Mouse (Mus musculus): ENCODE results near the gene Hadhb. TPM values are rescaled to one million over a fixed set of nuclear protein-coding genes. Genes with fewer than 3 reads are reported as not detected.

Gene Hadhb
- polyA plus RNA-seq, 1 experiment = 88.1 TPM

DNA sequence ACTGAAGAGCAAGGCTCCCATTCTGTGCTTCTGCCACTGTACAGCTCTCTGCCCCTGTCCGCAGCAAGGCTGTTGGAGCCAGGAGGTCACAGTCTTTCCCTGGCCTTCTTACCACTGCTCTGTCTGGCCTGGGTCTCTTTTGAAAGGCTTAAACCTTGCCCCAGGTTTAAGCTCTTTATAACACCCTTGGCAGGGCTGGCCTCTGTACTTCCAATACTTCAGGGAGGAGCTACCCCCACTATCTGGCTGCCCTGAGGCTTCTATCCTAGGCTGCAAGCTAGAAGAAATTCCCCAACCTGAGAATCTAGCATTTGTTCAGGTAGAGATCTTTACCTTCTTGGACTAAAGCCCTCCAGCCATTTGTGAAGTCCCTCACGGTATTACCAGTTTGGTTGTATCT lies 45.1 kb upstream of the Hadhb start:
- Histone ChIP-seq H3K4me1 (ENCODE audit: control insufficient read depth, insufficient read depth, insufficient read length, low read length) (peaks cover 6% of the 10 kb centered on the region), H3K36me3 (ENCODE audit: control insufficient read depth, insufficient read depth, low read length) (no peaks in the 10 kb centered on the region), H3K27ac (ENCODE audit: insufficient read depth, low read depth, low read length) (no peak overlapping the region), H3K27me3 (ENCODE audit: control insufficient read depth, insufficient read depth, low read length) (peaks cover 34% of the 10 kb centered on the region), H3K4me3 (ENCODE audit: low read depth, low read length) (no peak overlapping the region)
- 73% methylated on average over 2 of the region's 2 CpGs for WGBS
- TF ChIP-seq POLR2A (IDR thresholded peaks at IDR 0.05; ENCODE audit: low read depth, low read length) = no peak
- TF ChIP-seq CTCF (IDR thresholded peaks at IDR 0.05; ENCODE audit: extremely low read depth, insufficient read length, insufficient replicate concordance, low read depth, low read length) = no peak

DNA sequence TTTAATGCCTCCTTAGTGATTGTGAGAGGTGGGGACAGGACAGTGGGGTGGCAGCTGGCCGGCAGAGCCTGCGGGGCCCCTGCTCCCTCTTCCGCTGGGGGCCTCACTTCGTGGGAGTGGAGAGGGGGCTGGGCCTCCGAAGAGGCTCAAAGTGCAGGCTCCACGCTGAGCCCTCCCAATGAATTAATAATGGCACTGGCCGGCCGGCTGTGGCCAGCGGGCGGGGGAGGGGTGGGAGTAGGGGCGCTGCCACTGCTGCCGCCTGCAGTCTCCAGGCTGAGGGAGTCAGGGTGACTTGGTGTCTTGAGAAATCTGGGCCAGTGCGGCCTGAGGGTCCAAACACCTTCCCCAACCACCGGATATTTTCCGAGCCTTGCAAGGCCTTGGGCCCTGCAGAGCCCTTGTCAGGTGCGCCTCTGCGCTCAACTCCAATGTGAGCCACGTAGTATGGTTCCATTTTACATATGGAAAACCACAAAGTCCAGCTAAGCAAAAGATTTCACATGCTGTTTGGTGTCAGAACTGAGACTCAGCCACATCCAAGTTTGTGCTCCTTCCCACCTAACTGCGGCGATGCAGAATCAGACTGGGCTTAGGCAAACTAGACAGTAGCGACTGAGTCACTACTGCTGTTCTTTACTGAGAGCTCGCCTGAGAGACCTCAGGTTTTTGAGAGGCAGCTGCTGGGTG lies 44.5 kb upstream of the Hadhb start:
- WGBS = 41% methylated on average over 22 of the region's 22 CpGs
- no peak overlapping the region for H3K27ac ChIP-seq (ENCODE audit: insufficient read depth, low read depth, low read length)

DNA sequence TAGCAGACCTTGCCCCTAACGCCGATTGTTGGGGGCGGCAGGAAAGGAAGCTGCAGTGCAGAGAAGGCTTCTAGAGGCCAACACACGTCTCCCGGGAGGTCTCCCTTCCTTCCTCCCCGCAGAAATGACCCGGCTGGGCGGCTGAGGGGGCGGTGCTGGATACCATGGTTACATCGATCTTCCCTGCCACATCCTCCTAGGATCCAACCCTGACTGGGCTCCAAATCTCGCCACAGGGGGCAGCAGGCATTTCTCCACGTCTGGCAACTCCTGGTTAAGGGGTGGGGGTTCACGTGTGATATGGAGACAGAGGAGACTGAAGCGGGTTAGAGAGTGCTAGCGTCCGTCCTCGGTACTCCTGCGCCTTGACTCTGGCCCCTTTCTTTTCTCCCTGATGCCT lies 43.9 kb upstream of the Hadhb start:
- Histone ChIP-seq H3K4me3 (ENCODE audit: low read depth, low read length) (no peak overlapping the region), H3K36me3 (ENCODE audit: control insufficient read depth, insufficient read depth, low read length) (no peaks in the 10 kb centered on the region), H3K27me3 (ENCODE audit: control insufficient read depth, insufficient read depth, low read length) (peaks cover 23% of the 10 kb centered on the region), H3K4me1 (ENCODE audit: control insufficient read depth, insufficient read depth, insufficient read length, low read length) (peaks cover 6% of the 10 kb centered on the region), H3K27ac (ENCODE audit: insufficient read depth, low read depth, low read length) (no peak overlapping the region)
- TF ChIP-seq CTCF (IDR thresholded peaks at IDR 0.05; ENCODE audit: extremely low read depth, insufficient read length, insufficient replicate concordance, low read depth, low read length) = no peak
- TF ChIP-seq POLR2A (IDR thresholded peaks at IDR 0.05; ENCODE audit: low read depth, low read length) = no peak
- 22% methylated on average over 18 of the region's 18 CpGs for WGBS

More for the DNA sequence above, 44.5 kb upstream of the Hadhb start:
- Histone ChIP-seq H3K4me3 (ENCODE audit: low read depth, low read length) (no peak overlapping the region), H3K27me3 (ENCODE audit: control insufficient read depth, insufficient read depth, low read length) (peaks cover 29% of the 10 kb centered on the region), H3K36me3 (ENCODE audit: control insufficient read depth, insufficient read depth, low read length) (no peaks in the 10 kb centered on the region), H3K4me1 (ENCODE audit: control insufficient read depth, insufficient read depth, insufficient read length, low read length) (peaks cover 6% of the 10 kb centered on the region)
- no peak for TF ChIP-seq CTCF (IDR thresholded peaks at IDR 0.05; ENCODE audit: extremely low read depth, insufficient read length, insufficient replicate concordance, low read depth, low read length)
- no peak for TF ChIP-seq POLR2A (IDR thresholded peaks at IDR 0.05; ENCODE audit: low read depth, low read length)

DNA sequence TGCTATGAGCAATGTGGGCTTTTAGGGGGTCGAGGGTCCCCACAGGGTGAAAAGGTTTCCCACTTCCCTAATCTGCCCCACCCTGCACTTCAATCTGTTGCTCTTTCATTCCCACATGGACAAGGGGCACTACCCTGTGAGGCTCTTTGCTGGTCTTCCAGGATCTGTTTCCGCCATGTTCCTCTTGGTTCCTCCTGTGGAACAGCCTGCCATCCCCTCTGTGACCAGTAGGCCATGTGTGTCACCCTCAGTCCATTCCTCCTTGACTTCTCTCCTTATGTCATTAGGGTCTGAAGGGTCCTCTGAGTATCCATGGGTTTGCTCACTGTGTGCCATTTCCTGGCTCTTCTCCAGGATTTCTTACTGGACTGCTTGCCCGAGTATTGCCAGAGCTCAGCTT lies 43.3 kb upstream of the Hadhb start:
- Histone ChIP-seq H3K4me3 (ENCODE audit: low read depth, low read length) (no peak overlapping the region), H3K4me1 (ENCODE audit: control insufficient read depth, insufficient read depth, insufficient read length, low read length) (peaks cover 6% of the 10 kb centered on the region), H3K27ac (ENCODE audit: insufficient read depth, low read depth, low read length) (no peak overlapping the region), H3K27me3 (ENCODE audit: control insufficient read depth, insufficient read depth, low read length) (peaks cover 17% of the 10 kb centered on the region), H3K36me3 (ENCODE audit: control insufficient read depth, insufficient read depth, low read length) (no peaks in the 10 kb centered on the region)
- TF ChIP-seq POLR2A (IDR thresholded peaks at IDR 0.05; ENCODE audit: low read depth, low read length) (no peak), CTCF (IDR thresholded peaks at IDR 0.05; ENCODE audit: extremely low read depth, insufficient read length, insufficient replicate concordance, low read depth, low read length) (no peak)
- WGBS = 66% methylated on average over 3 of the region's 3 CpGs

DNA sequence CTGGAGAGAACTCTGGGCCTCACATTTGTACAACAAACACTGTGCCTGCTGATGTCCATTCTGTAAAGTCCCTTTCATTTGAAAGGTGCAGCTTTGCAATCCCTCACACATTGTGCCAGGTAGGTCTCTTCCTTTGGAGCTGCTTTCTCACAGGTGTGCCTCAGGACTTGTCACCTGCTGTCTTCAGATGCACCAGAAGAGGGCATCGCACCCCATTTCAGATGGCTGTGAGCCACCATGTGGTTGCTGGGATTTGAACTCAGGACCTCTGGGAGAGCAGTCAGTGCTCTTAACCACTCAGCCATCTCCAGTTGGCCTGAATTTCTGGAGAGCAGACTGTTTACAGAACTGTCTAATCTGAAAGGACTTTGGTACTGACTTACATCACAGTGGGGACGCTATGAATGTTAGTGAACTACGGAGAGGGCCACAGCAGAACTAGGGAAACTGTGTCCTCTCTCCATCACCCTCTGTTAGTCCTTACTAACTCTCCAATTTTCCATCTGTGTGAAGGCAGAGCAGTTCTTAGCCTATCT lies 42.4 kb upstream of the Hadhb start:
- 31% methylated on average over 3 of the region's 3 CpGs for WGBS
- Histone ChIP-seq H3K4me1 (ENCODE audit: control insufficient read depth, insufficient read depth, insufficient read length, low read length) (peaks cover 6% of the 10 kb centered on the region), H3K27ac (ENCODE audit: insufficient read depth, low read depth, low read length) (no peak overlapping the region), H3K4me3 (ENCODE audit: low read depth, low read length) (no peak overlapping the region), H3K27me3 (ENCODE audit: control insufficient read depth, insufficient read depth, low read length) (peaks cover 17% of the 10 kb centered on the region), H3K36me3 (ENCODE audit: control insufficient read depth, insufficient read depth, low read length) (no peaks in the 10 kb centered on the region)
- TF ChIP-seq POLR2A (IDR thresholded peaks at IDR 0.05; ENCODE audit: low read depth, low read length) (no peak), CTCF (IDR thresholded peaks at IDR 0.05; ENCODE audit: extremely low read depth, insufficient read length, insufficient replicate concordance, low read depth, low read length) (peak; percentile 38; the same call in 1 of the 2 replicates)

DNA sequence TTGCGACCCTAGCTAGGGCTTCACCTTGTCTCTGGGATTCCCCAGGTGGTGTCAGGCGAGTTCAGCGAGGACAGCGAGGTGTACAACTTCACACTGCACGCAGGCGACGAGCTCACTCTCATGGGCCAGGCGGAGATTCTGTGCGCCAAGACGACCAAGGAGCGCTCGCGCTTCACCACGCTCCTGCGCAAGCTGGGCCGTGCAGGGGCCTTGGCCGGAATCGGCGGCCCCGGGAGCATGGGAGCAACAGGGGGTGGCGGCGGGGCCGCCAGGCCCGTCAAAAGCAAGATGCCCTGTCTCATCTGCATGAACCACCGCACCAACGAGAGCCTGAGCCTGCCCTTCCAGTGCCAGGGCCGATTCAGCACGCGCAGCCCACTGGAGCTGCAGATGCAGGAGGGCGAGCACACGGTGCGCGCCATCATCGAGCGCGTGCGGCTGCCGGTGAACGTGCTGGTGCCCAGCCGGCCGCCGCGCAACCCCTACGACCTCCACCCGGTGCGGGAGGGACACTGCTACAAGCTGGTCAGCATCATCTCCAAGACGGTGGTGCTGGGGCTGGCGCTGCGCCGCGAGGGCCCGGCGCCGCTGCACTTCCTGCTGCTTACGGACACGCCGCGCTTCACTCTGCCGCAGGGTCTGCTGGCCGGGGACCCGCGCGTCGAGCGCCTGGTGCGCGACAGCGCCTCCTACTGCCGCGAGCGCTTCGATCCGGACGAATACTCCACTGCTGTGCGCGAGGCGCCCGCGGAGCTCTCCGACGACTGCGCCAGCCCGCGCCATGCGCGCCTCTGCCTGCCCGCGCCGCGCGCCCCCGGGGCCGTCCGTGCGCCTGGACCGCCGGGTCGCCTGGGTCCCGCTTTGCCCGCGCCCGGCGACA lies 40.9 kb upstream of the Hadhb start:
- Histone ChIP-seq H3K27me3 (ENCODE audit: control insufficient read depth, insufficient read depth, low read length) (peaks cover 14% of the 10 kb centered on the region), H3K36me3 (ENCODE audit: control insufficient read depth, insufficient read depth, low read length) (peaks cover 10% of the 10 kb centered on the region), H3K4me3 (ENCODE audit: low read depth, low read length) (peak overlapping the region; percentile 57), H3K27ac (ENCODE audit: insufficient read depth, low read depth, low read length) (no peak overlapping the region), H3K4me1 (ENCODE audit: control insufficient read depth, insufficient read depth, insufficient read length, low read length) (peaks cover 6% of the 10 kb centered on the region)
- 2% methylated on average over 103 of the region's 103 CpGs for WGBS
- TF ChIP-seq CTCF (IDR thresholded peaks at IDR 0.05; ENCODE audit: extremely low read depth, insufficient read length, insufficient replicate concordance, low read depth, low read length) (no peak), POLR2A (IDR thresholded peaks at IDR 0.05; ENCODE audit: low read depth, low read length) (no peak)

DNA sequence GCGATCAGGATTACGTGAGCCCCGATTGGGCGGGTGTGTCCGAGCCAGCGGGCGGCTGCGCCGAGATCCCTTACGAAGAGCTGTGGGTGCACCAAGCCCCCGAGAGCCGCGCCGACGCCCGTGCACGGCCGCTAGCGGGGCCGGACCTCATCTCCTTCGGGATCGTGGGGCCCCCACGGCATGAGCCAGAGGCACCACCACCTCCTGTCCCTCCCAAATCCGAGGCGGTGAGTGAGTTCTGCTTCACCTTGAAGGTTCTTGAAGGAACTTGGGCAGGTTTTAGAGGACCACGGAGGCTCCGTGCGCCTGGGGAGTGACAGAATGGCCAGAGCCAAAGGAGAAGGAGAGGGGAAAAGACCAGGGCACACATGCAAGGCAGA lies 40.3 kb upstream of the Hadhb start:
- TF ChIP-seq POLR2A (IDR thresholded peaks at IDR 0.05; ENCODE audit: low read depth, low read length) (no peak), CTCF (IDR thresholded peaks at IDR 0.05; ENCODE audit: extremely low read depth, insufficient read length, insufficient replicate concordance, low read depth, low read length) (no peak)

More for the DNA sequence above, 40.3 kb upstream of the Hadhb start:
- Histone ChIP-seq H3K27ac (ENCODE audit: insufficient read depth, low read depth, low read length) (no peak overlapping the region), H3K4me3 (ENCODE audit: low read depth, low read length) (peak overlapping the region; percentile 57), H3K36me3 (ENCODE audit: control insufficient read depth, insufficient read depth, low read length) (peaks cover 16% of the 10 kb centered on the region), H3K27me3 (ENCODE audit: control insufficient read depth, insufficient read depth, low read length) (peaks cover 14% of the 10 kb centered on the region), H3K4me1 (ENCODE audit: control insufficient read depth, insufficient read depth, insufficient read length, low read length) (peaks cover 6% of the 10 kb centered on the region)
- WGBS = 2% methylated on average over 28 of the region's 28 CpGs

All from small intestine, adult 2 months (tissue).